Mouse (Mus musculus): ENCODE results near the gene Ccl1. TPM values are rescaled to one million over a fixed set of nuclear protein-coding genes. Genes with fewer than 3 reads are reported as not detected.

The Ccl1 gene
- polyA plus RNA-seq, 1 experiment from 2014 or later: not detected

DNA sequence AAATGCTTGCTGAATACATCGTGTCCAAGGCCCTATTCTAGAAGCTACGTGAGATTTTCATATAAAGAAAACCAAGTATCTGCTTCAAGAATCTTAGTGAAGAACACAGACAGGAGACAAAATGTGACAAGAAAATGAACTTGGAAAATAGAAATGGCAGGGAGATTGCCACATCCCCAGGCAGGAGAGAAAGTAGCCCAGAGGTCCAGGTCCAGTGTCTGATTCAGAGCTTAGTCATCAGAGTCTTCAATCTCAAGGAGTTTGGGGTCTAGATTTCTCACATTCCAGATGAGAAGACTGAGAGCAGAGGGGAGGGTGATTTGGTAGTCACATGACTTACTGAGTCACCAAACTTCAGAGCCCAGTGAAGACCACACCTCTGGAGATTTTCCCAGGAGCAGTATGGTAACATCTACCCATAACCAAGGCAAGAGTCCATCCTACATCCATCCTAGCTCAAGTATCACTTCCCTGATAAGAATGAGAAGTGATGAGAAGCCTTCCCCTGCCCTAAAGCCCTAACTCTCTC lies 98.5 kb downstream of the Ccl1 start:
- Histone ChIP-seq H3K9me3 (replicated peaks) (no peaks in the 10 kb centered on the region), H3K4me3 (no peak overlapping the region), H3K4me1 (replicated peaks) (no peaks in the 10 kb centered on the region), H3K27ac (ENCODE audit: poor library complexity, severe bottlenecking) (no peak overlapping the region), H3K27me3 (replicated peaks) (no peaks in the 10 kb centered on the region), H3K9ac (no peak overlapping the region), H3K4me2 (no peak overlapping the region), H3K36me3 (no peaks in the 10 kb centered on the region)
- 84% methylated on average over 2 of the region's 2 CpGs for WGBS
- no peak for ATAC-seq (ENCODE audit: insufficient number of reproducible peaks, low FRiP score)

DNA sequence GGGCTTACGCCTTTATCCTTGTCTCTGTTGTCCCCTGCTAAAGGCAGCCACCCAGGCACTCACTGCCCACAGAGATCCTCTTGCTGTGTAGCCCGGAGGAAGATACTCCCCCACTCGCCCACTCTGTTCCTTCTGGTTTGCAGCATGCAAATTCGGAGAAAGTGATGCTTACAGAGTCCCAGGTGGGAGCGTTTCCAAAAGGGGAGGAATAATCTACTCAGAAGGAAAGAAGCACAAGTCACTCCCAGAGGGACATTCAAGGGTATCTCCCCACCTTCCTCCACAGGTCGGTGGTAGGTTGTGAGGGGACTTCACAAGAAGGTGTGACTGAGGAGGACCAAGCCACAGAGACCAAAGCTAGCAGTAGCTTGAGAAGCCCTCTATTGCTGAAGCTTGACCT lies 100.3 kb downstream of the Ccl1 start:
- no peak overlapping the region for H3K4me3 ChIP-seq
- no peaks in the 10 kb centered on the region for H3K36me3 ChIP-seq
- no peak overlapping the region for H3K9ac ChIP-seq
- no peaks in the 10 kb centered on the region for H3K4me1 ChIP-seq (replicated peaks)
- 70% methylated on average over 6 of the region's 6 CpGs for WGBS
- H3K9me3 ChIP-seq (replicated peaks): no peaks in the 10 kb centered on the region
- H3K27me3 ChIP-seq (replicated peaks): no peaks in the 10 kb centered on the region
- H3K4me2 ChIP-seq: no peak overlapping the region
- no peak overlapping the region for H3K27ac ChIP-seq (ENCODE audit: poor library complexity, severe bottlenecking)
- no peak for ATAC-seq (ENCODE audit: insufficient number of reproducible peaks, low FRiP score)

DNA sequence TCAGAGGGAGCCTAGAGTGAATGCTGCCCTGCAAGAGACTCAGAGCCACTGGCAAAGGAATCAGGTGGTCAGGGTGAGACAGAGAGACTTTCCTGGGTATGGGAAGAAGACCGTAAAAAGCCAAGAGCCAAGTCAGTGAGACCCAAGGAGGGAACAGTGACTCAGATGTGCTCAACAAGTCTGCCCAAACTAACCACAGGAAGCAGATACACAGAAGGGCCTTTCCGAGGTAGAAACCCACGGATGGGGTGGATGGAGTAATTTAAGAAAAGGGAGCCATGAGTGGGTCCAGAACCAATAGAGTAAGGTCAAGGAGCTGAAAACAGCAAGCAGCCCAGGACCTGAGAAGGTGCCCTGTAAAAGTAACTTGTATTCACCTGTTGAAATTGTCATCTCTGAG lies 101.8 kb downstream of the Ccl1 start:
- Histone ChIP-seq H3K36me3 (no peaks in the 10 kb centered on the region), H3K4me2 (no peak overlapping the region), H3K4me1 (replicated peaks) (no peaks in the 10 kb centered on the region), H3K9me3 (replicated peaks) (no peaks in the 10 kb centered on the region), H3K27me3 (replicated peaks) (no peaks in the 10 kb centered on the region), H3K27ac (ENCODE audit: poor library complexity, severe bottlenecking) (no peak overlapping the region), H3K4me3 (no peak overlapping the region), H3K9ac (no peak overlapping the region)
- 82% methylated on average over 3 of the region's 3 CpGs for WGBS
- ATAC-seq (ENCODE audit: insufficient number of reproducible peaks, low FRiP score): no peak

DNA sequence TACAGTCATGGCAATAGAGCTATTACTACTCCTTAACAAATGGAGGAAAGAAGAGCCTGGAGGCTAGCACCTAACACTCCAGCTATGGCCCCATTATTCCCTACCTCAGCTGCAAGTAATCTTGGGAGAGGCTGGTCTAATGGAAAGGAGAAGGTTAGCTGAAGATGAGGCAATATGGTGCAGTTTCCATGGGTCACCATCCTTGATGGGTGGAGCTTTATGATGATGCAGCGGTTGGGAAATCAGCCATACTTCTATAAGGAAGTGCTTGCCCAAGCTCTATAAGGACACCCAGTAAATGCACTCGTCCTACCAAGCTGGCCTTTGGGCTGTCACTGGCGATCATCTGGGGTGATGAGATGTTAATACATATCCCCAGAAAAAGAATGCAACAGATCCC lies 107.7 kb downstream of the Ccl1 start:
- H3K36me3 ChIP-seq: no peaks in the 10 kb centered on the region
- H3K27ac ChIP-seq (ENCODE audit: poor library complexity, severe bottlenecking): no peak overlapping the region
- H3K27me3 ChIP-seq (replicated peaks): peaks cover 4% of the 10 kb centered on the region; the same call in 1 of the 2 replicates
- no peaks in the 10 kb centered on the region for H3K9me3 ChIP-seq (replicated peaks)
- 71% methylated on average over 3 of the region's 3 CpGs for WGBS
- no peaks in the 10 kb centered on the region for H3K4me1 ChIP-seq (replicated peaks)
- no peak overlapping the region for H3K4me2 ChIP-seq
- ATAC-seq (ENCODE audit: insufficient number of reproducible peaks, low FRiP score): no peak
- H3K4me3 ChIP-seq: no peak overlapping the region
- no peak overlapping the region for H3K9ac ChIP-seq

DNA sequence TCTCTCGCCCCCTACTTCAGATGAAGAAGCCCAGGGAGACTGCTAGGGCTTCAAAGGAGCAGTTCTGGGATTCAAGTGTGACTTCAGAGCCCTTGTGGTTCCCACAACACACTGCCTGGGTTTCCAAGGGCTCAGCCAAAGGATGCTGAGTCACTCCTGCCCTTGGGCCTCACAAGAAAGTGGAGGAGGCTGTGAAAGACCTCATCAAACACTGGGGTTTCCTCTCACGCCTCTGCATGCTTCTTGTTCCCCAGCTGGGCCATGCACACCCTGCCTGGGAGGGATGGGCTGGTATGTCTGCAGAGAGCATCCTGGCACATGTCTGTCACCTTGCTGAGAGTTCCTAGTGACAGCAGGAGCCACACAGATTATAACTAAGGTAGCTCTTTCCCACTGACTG lies 110.5 kb downstream of the Ccl1 start:
- H3K27me3 ChIP-seq (replicated peaks): peaks cover 4% of the 10 kb centered on the region; the same call in 1 of the 2 replicates
- no peak overlapping the region for H3K27ac ChIP-seq (ENCODE audit: poor library complexity, severe bottlenecking)
- H3K9me3 ChIP-seq (replicated peaks): no peaks in the 10 kb centered on the region
- no peaks in the 10 kb centered on the region for H3K4me1 ChIP-seq (replicated peaks)
- H3K9ac ChIP-seq: no peak overlapping the region
- H3K4me3 ChIP-seq: no peak overlapping the region
- no peaks in the 10 kb centered on the region for H3K36me3 ChIP-seq
- ATAC-seq (ENCODE audit: insufficient number of reproducible peaks, low FRiP score): no peak
- no peak overlapping the region for H3K4me2 ChIP-seq
- 43% methylated on average over 2 of the region's 2 CpGs for WGBS

DNA sequence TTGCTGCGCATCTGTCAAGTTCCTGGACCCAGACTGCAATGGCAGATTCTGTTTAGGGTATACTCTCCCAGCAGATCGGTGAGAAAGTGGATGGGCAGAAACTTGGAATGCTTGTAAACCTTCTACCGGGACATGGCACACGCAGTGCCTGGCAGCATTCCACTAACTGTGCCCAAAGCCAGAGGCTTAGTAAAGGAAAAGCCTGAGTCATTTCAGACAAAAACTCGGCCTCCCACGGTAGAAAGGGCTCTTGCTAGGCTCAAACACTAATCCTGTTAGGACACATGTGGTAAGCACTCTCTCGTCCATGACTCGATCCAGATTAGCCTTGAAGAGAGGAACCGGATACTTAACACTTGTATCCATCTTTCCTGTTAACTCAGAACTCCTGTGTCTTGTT lies 111.7 kb downstream of the Ccl1 start:
- Histone ChIP-seq H3K4me3 (no peak overlapping the region), H3K4me1 (replicated peaks) (no peaks in the 10 kb centered on the region), H3K9ac (no peak overlapping the region), H3K9me3 (replicated peaks) (no peaks in the 10 kb centered on the region), H3K36me3 (no peaks in the 10 kb centered on the region), H3K27ac (ENCODE audit: poor library complexity, severe bottlenecking) (no peak overlapping the region), H3K27me3 (replicated peaks) (peaks cover 4% of the 10 kb centered on the region; the same call in 1 of the 2 replicates), H3K4me2 (no peak overlapping the region)
- WGBS: 75% methylated on average over 9 of the region's 9 CpGs
- no peak for ATAC-seq (ENCODE audit: insufficient number of reproducible peaks, low FRiP score)

DNA sequence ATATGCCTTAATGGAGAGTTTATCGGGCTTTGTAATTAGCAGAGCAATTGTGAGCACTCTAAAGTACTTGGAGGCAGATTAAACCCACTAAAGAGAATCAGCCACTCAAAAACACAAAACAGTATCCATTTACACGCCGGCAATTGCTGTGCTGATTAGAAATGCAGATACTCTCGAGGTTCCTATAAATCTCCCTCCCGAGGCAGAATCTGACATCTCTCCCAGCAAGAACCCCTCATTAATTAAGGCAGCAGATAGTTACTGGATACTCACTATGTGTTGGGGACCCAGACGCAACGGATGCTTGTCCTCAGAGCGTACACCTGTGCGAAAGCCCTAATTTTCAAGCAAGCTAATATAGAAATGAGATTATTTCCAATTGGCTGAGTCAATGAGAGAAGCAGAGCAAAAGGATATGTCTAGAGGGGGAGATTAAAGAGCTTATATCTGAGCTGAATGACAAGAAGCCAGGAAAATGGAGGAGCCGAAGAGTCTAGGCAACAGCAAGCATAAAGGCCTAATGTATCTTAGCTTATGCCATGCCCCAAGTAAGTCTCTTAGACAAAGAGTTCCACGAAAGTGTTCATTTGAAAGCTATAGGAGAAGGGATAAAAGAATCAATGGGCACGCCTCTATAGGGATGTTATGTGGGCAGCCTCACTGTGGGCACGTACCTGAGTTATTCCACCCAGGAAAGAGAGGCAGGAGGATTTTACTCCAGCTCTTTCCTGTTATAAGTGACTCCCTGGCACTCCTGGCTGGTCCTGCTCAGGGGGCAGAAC lies 115.5 kb downstream of the Ccl1 start:
- H3K36me3 ChIP-seq: no peaks in the 10 kb centered on the region
- no peak overlapping the region for H3K4me3 ChIP-seq
- H3K27ac ChIP-seq (ENCODE audit: poor library complexity, severe bottlenecking): no peak overlapping the region
- H3K9me3 ChIP-seq (replicated peaks): no peaks in the 10 kb centered on the region
- H3K9ac ChIP-seq: no peak overlapping the region
- H3K4me1 ChIP-seq (replicated peaks): no peaks in the 10 kb centered on the region
- H3K4me2 ChIP-seq: no peak overlapping the region
- whole genome bisulfite sequencing: 71% methylated on average over 13 of the region's 13 CpGs
- peaks cover 5% of the 10 kb centered on the region; the same call in 1 of the 2 replicates for H3K27me3 ChIP-seq (replicated peaks)
- ATAC-seq (ENCODE audit: insufficient number of reproducible peaks, low FRiP score): no peak

- H3K9me3 ChIP-seq (replicated peaks): no peaks in the 10 kb centered on the region
- 73% methylated on average over 3 of the region's 3 CpGs for WGBS
These were observed 119.8 kb downstream of the Ccl1 start for GRCm38 (mm10) chr11:82185684-82186083.

GRCm38 (mm10) chr11:82183281-82183935 lies 122.1 kb downstream of the Ccl1 start:
- Histone ChIP-seq H3K9me3 (replicated peaks) (no peaks in the 10 kb centered on the region), H3K9ac (no peak overlapping the region), H3K27ac (ENCODE audit: poor library complexity, severe bottlenecking) (no peak overlapping the region), H3K4me3 (no peak overlapping the region), H3K4me2 (no peak overlapping the region), H3K36me3 (no peaks in the 10 kb centered on the region), H3K27me3 (replicated peaks) (peaks cover 24% of the 10 kb centered on the region), H3K4me1 (replicated peaks) (no peaks in the 10 kb centered on the region)
- ATAC-seq (ENCODE audit: insufficient number of reproducible peaks, low FRiP score): no peak
- WGBS: 57% methylated on average over 6 of the region's 6 CpGs

More at GRCm38 (mm10) chr11:82185684-82186083, 119.8 kb downstream of the Ccl1 start:
- ATAC-seq (ENCODE audit: insufficient number of reproducible peaks, low FRiP score): no peak
- no peaks in the 10 kb centered on the region for H3K4me1 ChIP-seq (replicated peaks)
- no peak overlapping the region for H3K9ac ChIP-seq
- no peaks in the 10 kb centered on the region for H3K36me3 ChIP-seq
- H3K4me2 ChIP-seq: no peak overlapping the region
- no peak overlapping the region for H3K27ac ChIP-seq (ENCODE audit: poor library complexity, severe bottlenecking)
- H3K27me3 ChIP-seq (replicated peaks): peaks cover 9% of the 10 kb centered on the region
- no peak overlapping the region for H3K4me3 ChIP-seq

GRCm38 (mm10) chr11:82182401-82182800 lies 123.1 kb downstream of the Ccl1 start:
- Histone ChIP-seq H3K27ac (ENCODE audit: poor library complexity, severe bottlenecking) (no peak overlapping the region), H3K9ac (no peak overlapping the region), H3K27me3 (replicated peaks) (peaks cover 25% of the 10 kb centered on the region), H3K4me2 (no peak overlapping the region), H3K4me3 (no peak overlapping the region), H3K4me1 (replicated peaks) (no peaks in the 10 kb centered on the region), H3K9me3 (replicated peaks) (no peaks in the 10 kb centered on the region), H3K36me3 (no peaks in the 10 kb centered on the region)
- 80% methylated on average over 6 of the region's 6 CpGs for WGBS
- no peak for ATAC-seq (ENCODE audit: insufficient number of reproducible peaks, low FRiP score)

- Histone ChIP-seq H3K4me2 (no peak overlapping the region), H3K27me3 (replicated peaks) (peaks cover 22% of the 10 kb centered on the region), H3K27ac (ENCODE audit: poor library complexity, severe bottlenecking) (no peak overlapping the region), H3K4me1 (replicated peaks) (no peaks in the 10 kb centered on the region), H3K9ac (no peak overlapping the region), H3K36me3 (no peaks in the 10 kb centered on the region), H3K9me3 (replicated peaks) (no peaks in the 10 kb centered on the region), H3K4me3 (no peak overlapping the region)
- 76% methylated on average over 8 of the region's 8 CpGs for WGBS
- ATAC-seq (ENCODE audit: insufficient number of reproducible peaks, low FRiP score): no peak
These were observed 124.2 kb downstream of the Ccl1 start for GRCm38 (mm10) chr11:82181331-82181730.
